Mouse (Mus musculus) megakaryocyte, embryonic 14.5 days (primary cell): ENCODE measurements around the gene Btbd16.

Experiments used
- FLI1 ChIP-seq: IDR thresholded peaks from 2 replicates; pipeline ENCODE4 v1.6.1; 2012; ENCODE audit warnings: low read length, inconsistent platforms, mixed read lengths
- GATA1 ChIP-seq: IDR thresholded peaks from 3 replicates; pipeline ENCODE4 v1.6.1; 2012; ENCODE audit warnings: mixed read lengths, low read length, inconsistent platforms, borderline replicate concordance

DNA sequence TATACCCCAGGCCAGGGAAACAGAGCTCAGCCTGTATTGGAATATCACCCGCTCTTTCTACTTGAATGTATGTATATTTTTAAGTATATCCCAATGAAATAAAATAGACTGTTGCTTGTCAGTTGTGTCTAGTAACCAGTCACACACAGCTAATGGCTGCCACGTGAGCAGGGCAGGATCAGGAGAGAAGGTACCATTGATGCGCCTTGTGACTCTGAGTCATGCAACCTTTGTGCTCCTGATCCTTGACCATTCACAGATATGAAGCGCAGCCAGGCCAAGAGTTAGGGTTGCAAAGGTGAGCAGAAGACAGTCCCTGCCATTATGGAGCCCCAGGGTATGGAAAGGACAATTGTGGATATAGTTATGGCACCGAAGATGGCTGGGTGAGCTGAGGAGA, 57.7 kb downstream of the Btbd16 start:
- no peak for TF ChIP-seq GATA1
- no peak for TF ChIP-seq FLI1
